Mouse (Mus musculus) liver, postnatal 0 days (tissue): ENCODE data around the gene Pitpnm3.

Source experiments
- CTCF ChIP-seq: sonication (generic); IDR thresholded peaks from 2 replicates; pipeline ENCODE4 v1.5.1; 2016; ENCODE audit warnings: antibody characterized with exemption, low read depth
- EP300 ChIP-seq: IDR thresholded peaks from 2 replicates; pipeline ENCODE4 v1.6.1; 2016; ENCODE audit warnings: antibody characterized with exemption, low read depth, mild to moderate bottlenecking

DNA sequence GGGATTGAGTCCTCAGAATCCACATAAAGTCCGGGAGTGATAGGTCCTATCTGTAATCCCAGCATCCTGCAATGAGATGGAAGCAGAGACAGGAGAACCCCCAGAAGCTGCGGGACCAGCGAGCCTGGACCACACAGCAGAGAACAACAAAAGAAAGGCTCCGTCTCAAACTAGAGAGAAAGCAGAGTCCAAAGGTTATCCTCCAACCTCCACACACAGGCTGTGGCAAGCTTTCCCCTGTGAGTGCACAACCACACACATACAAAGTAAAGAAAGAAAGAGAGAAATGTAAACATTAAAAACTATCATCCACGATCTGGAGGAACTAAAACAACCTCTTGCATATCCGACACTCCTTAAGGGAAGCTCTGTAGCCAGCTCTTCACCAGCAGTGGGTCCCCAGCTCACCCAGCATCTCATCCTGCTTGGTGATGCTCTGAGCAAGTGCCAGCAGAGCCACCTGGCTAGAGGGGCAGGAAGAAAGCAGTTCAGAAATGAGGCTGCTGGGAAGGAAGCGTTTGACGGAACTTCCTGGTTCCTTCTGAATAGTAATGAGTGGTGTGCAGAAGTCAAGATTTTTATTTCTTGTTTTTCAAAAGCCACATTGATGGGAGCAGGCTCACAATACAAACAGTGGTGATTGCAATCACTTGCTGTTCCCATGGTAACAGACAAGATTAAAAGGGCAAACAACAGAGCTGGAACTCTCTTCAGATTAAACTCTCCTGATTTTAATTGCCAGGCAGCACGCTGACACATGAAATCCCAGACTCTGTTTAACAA, 124.4 kb downstream of the Pitpnm3 start:
- TF ChIP-seq CTCF (no peak), EP300 (no peak)
